Mouse (Mus musculus) embryo, embryonic 11 days (tissue): Measurements from ENCODE around the gene Asphd2.

Experiments used
- DNase-seq: peaks from one replicate; pipeline ENCODE4 v3.0.0-alpha.2; 2015

Gene Asphd2

DNA sequence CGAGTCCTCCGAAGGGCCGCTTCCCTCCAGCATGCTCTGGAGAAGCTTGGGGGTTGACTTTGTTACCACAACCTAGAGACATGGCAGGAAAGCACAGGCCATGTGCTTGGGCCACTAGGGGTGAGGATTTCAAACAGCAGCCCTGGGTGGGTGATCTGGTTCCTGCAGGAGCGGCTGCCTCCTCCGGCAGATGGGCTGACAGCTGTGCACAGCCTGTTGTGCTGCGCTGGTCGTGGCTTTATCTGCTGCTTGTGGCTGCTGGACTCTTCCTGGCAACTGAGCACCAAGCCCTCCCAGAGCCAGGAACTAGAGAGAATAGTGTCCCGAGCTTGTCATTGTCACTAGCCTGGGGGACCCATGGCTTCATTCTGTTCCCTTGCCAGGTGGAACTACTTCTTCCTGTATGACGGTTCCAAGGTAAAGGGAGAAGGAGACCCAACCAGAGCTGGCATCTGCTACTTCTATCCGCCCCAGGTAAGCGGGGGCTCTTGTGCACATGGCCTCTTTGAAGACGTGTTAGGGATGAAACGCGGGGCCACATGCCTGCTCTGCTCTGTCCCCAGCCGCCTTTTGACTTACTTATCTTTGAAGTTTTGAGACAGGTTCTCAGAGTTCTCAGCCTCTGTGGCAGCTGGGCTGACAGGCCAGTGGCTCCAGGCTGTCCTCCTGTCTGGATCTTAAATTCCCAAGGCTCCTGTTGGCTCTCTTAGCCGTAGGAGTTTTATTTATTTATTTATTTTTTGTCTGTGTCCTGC, 48.3 kb downstream of the Asphd2 start:
- DNase-seq: no peak

- no peak for DNase-seq
These were observed 50.3 kb downstream of the Asphd2 start for GRCm38 (mm10) chr5:112344092-112344960.

- no peak for DNase-seq
These were observed 51.5 kb downstream of the Asphd2 start for GRCm38 (mm10) chr5:112343205-112343595.

DNA sequence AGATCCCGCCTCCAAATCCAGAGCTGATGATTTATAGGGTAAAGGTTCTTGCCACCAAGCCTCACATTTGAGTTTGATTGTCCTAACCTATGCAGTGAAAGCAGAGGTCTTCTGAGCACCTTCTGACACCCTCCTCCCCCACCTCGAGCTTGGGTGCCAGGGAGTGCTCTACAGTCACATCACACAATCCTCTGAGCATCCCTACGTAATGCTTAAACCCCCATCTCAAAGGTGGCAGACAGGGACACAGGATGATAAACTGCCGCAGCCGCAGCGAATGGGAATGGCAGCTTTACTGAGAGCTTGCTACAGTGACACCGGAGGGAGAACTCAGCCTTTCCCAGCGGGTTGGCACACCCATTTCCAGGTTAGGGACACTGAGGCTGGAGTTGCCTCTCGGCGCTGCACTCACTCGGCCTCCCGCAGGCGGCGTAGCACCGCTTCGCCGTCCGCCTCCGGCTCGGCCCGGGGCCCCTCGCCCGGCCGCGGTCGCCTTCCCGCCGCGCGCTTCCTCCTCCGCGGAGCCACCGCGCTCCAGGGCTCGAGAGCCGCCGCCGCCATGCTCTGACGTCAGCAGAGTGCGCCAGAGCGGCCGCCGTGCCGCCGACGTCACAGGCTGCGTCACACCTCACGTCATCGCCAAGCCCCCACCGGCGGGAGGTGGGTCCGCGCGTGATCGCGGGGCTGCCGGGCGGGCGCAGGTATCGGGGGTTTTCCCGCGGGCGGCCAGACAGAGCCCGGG, 52.0 kb downstream of the Asphd2 start, which contains the start of the genes Srrd and Hps4:
TSS of gene Srrd (minus strand) at position 578 of the 742 bp plus-strand sequence.
TSS of gene Hps4 (plus strand) at position 621 of the 742 bp plus-strand sequence.
- peak; percentile 91 for DNase-seq

DNA sequence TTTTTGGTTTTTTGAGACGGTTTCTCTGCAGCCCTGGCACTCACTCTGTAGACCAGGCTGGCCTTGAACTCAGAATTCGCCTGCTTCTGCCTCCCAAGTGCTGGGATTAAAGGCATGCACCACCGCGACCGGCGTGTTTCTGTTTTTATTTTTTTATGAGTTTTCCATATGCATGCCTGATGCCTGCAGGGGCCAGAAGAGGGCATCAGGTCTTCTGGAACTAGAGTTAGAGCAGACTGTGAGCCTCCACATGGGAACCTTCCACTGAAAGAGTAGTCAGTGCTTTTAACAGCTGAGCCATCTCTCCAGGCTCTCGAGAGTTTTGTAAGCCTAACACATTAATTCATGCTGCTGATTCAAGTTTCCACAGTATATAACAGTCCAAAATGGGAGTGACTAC, 55.5 kb downstream of the Asphd2 start:
- peak; percentile 8 for DNase-seq

- DNase-seq: no peak
These were observed 57.7 kb downstream of the Asphd2 start for GRCm38 (mm10) chr5:112337004-112337403.

DNA sequence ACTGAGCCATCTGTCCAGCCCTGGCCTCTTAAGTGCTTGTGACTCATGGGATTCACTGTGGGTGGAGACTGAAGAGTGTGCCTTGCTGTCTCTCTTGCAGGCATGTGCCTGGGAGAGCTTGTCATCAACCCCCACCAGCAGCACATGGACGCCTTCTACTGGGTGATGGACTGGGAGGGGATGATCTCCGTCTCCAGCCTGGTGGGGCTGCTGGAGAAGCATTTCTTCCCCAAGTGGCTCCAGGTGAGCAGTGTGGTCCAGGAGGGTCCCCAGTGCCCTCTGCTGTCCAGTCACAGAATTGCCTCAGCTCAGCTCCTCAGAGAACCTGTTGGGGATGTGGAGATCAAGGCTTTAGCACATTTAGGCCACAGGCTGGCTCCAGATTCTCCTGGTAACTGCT, 59.2 kb downstream of the Asphd2 start:
- DNase-seq: peak; percentile 61
